Mouse (Mus musculus) hindbrain, embryonic 15.5 days (tissue): Measurements from ENCODE around the gene Antxr2. TPM values are rescaled to one million over a fixed set of nuclear protein-coding genes. Genes with fewer than 3 reads are reported as not detected.

Experiments used
- ATAC-seq: fragments of 200-750 bp; cut with Nextera tagmentation; 2 replicates; pipeline ENCODE4 v1.8.0; 2017; ENCODE audit warnings: low read depth, moderate number of reproducible peaks, moderate TSS enrichment; ENCODE audit not compliant: low FRiP score
- H3K27ac ChIP-seq: fragments of 300-500 bp; sonication (generic); replicated peaks from 2 replicates; pipeline ENCODE4 v1.5.1; 2015; ENCODE audit warnings: mild to moderate bottlenecking, inconsistent platforms
- H3K27me3 ChIP-seq: fragments of 300-500 bp; sonication (generic); 2 replicates; pipeline ENCODE4 v1.6.1; 2015; ENCODE audit warnings: control low read depth, inconsistent platforms
- H3K36me3 ChIP-seq: fragments of 300-500 bp; sonication (generic); 2 replicates; pipeline ENCODE4 v1.6.1; 2015; ENCODE audit warnings: control low read depth, inconsistent platforms
- H3K4me1 ChIP-seq: fragments of 300-500 bp; sonication (generic); replicated peaks from 2 replicates; pipeline ENCODE4 v1.6.1; 2015; ENCODE audit warnings: control low read depth, inconsistent platforms
- H3K4me2 ChIP-seq: fragments of 300-500 bp; sonication (generic); 2 replicates; pipeline ENCODE4 v1.6.1; 2015; ENCODE audit warnings: moderate library complexity, mild to moderate bottlenecking, inconsistent platforms
- H3K4me3 ChIP-seq: fragments of 300-500 bp; sonication (generic); 2 replicates; pipeline ENCODE4 v1.5.1; 2015; ENCODE audit warnings: mild to moderate bottlenecking, inconsistent platforms
- H3K9ac ChIP-seq: fragments of 300-500 bp; sonication (generic); 2 replicates; pipeline ENCODE4 v1.6.1; 2015; ENCODE audit warnings: inconsistent platforms
- H3K9me3 ChIP-seq: fragments of 300-500 bp; sonication (generic); 2 replicates; pipeline ENCODE4 v1.6.1; 2016; ENCODE audit warnings: control low read depth, inconsistent platforms
- WGBS: fragments of 180-500 bp; shearing (Covaris S2); methylation state at CpG from one replicate; pipeline ENCODE4 v1.1.7; 2015; 5-methylcytosine and 5-hydroxymethylcytosine counted together
- polyA plus RNA-seq: library from polyadenylated mRNA; unstranded; fragments of >200 nt; fragmentation: Nextera tagmentation; extraction: Ambion mirVana; gene quantifications from 2 replicates; pipeline ENCODE4 v1.2.1, GENCODE M21; 2015

The Antxr2 gene
- polyA plus RNA-seq, 1 experiment from 2014 or later: 3.5 TPM

DNA sequence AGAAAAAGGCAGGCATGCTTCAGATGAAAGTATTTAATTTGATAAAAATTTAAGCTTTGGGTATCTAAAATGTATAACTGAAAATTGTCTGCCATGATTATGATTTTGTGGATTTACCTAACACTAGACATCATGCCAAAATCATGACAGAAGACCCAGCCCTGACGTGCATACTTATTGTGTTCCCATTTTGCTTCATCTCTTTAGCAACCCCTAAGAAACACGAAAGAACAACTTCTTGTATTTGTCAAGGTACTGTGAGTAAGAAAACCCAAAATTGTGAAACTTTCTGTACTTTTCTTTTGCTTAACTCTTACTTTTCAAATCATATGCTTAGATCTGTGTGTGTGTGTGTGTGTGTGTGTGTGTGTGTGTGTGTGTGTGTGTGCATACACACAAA is 6.3 kb downstream of the Antxr2 start:
- Histone ChIP-seq H3K9ac (no peak overlapping the region), H3K27ac (no peak overlapping the region), H3K36me3 (no peaks in the 10 kb centered on the region), H3K4me2 (no peak overlapping the region), H3K27me3 (no peaks in the 10 kb centered on the region), H3K9me3 (no peaks in the 10 kb centered on the region), H3K4me3 (no peak overlapping the region), H3K4me1 (no peaks in the 10 kb centered on the region)
- WGBS: 93% methylated on average over 2 of the region's 2 CpGs
- no peak for ATAC-seq

DNA sequence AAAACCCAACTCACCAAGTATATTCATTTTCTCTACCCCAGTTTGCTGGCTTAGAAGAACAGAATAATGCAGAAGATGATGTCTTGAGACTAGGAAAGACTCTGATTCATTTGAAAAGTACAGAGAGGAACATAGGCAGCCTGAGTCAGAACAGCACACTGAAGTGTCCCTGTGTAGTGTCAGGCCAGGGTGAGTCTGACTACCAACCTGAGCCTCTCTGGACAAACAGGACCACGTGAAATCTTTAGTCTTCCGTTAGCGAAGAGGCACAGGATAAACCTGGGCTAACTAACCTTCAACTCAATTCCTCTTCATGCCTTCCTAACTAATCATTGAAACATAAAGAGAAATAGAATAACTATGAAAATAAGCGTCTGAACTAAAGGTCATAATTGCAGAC is 9.3 kb downstream of the Antxr2 start:
- H3K4me1 ChIP-seq: 0 out of 2 replicates have a peak, but pooled peaks cover 3% of the 10 kb centered on the region
- no peaks in the 10 kb centered on the region for H3K9me3 ChIP-seq
- no peak overlapping the region for H3K4me2 ChIP-seq
- H3K36me3 ChIP-seq: no peaks in the 10 kb centered on the region
- no peak overlapping the region for H3K9ac ChIP-seq
- H3K27me3 ChIP-seq: no peaks in the 10 kb centered on the region
- ATAC-seq: no peak
- WGBS: 95% methylated on average over 4 of the region's 4 CpGs
- H3K4me3 ChIP-seq: no peak overlapping the region
- no peak overlapping the region for H3K27ac ChIP-seq

DNA sequence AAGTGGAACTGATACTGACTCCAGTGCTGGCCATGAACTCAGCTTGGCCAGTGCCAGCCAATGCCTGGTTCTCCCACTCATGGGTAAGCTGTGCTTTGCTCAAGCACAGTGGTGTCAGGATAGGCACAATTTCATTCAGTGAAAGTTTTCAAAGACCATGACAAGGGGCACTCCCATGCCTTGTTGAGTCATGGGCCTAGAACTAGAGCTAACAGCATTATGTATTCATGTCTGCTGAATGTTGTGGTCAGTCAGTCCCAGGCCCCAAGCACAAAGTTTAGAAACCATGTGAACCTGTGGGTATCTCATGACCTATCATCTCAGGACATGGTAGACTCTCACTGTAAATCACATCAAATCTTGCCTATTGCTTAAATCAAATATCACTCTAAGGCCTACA is 10.2 kb downstream of the Antxr2 start:
- H3K27ac ChIP-seq: no peak overlapping the region
- H3K9me3 ChIP-seq: no peaks in the 10 kb centered on the region
- no peak overlapping the region for H3K4me2 ChIP-seq
- no peak overlapping the region for H3K4me3 ChIP-seq
- no peaks in the 10 kb centered on the region for H3K36me3 ChIP-seq
- H3K27me3 ChIP-seq: no peaks in the 10 kb centered on the region
- no peak overlapping the region for H3K9ac ChIP-seq
- no peak for ATAC-seq
- 0 out of 2 replicates have a peak, but pooled peaks cover 3% of the 10 kb centered on the region for H3K4me1 ChIP-seq

DNA sequence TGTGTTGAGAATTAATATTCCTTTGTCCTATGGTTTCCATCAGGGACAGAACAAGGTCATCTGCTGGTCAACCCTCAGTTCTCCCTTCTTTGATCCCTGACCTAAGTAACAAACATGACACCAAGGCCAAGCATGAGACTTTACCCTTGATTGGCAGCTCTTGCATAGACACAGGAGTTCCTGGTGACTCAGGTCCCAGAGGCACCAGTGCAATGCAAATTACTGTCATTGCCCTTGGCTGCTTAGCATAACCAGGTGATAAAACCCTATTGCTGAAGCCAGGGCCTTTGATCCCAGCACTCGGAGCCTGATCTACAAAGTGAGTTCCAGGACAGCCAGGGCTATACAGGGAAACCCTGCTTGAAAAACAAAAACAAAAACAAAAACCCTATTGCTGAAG is 11.4 kb downstream of the Antxr2 start:
- WGBS: 74% methylated on average over 1 of the region's 1 CpGs
- Histone ChIP-seq H3K9ac (no peak overlapping the region), H3K36me3 (no peaks in the 10 kb centered on the region), H3K27ac (no peak overlapping the region), H3K4me1 (0 out of 2 replicates have a peak, but pooled peaks cover 3% of the 10 kb centered on the region), H3K4me3 (no peak overlapping the region), H3K27me3 (no peaks in the 10 kb centered on the region), H3K9me3 (no peaks in the 10 kb centered on the region), H3K4me2 (no peak overlapping the region)
- no peak for ATAC-seq

DNA sequence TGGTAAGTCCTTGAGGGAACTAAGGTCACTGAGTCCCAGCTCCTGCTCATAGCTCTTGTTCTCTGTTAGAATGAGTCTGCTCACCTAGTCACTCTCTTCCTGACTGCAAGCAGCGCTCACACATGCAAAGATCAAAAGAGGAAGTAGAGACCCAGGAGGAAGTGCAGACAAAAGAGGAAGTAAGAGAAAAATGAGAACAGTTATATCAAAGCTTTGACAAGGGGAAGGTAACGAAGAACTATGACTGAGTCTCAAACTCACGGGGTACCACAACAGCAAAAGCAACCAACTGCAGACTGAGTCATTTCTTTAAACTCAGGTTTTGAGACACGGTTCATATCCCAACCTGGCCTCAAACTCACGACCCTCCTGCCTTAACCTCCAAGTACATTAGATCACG is 12.7 kb downstream of the Antxr2 start:
- Histone ChIP-seq H3K4me2 (no peak overlapping the region), H3K9me3 (no peaks in the 10 kb centered on the region), H3K4me3 (no peak overlapping the region), H3K36me3 (no peaks in the 10 kb centered on the region), H3K27ac (no peak overlapping the region), H3K9ac (no peak overlapping the region), H3K4me1 (0 out of 2 replicates have a peak, but pooled peaks cover 3% of the 10 kb centered on the region), H3K27me3 (no peaks in the 10 kb centered on the region)
- no peak for ATAC-seq
- WGBS: 91% methylated on average over 6 of the region's 6 CpGs

DNA sequence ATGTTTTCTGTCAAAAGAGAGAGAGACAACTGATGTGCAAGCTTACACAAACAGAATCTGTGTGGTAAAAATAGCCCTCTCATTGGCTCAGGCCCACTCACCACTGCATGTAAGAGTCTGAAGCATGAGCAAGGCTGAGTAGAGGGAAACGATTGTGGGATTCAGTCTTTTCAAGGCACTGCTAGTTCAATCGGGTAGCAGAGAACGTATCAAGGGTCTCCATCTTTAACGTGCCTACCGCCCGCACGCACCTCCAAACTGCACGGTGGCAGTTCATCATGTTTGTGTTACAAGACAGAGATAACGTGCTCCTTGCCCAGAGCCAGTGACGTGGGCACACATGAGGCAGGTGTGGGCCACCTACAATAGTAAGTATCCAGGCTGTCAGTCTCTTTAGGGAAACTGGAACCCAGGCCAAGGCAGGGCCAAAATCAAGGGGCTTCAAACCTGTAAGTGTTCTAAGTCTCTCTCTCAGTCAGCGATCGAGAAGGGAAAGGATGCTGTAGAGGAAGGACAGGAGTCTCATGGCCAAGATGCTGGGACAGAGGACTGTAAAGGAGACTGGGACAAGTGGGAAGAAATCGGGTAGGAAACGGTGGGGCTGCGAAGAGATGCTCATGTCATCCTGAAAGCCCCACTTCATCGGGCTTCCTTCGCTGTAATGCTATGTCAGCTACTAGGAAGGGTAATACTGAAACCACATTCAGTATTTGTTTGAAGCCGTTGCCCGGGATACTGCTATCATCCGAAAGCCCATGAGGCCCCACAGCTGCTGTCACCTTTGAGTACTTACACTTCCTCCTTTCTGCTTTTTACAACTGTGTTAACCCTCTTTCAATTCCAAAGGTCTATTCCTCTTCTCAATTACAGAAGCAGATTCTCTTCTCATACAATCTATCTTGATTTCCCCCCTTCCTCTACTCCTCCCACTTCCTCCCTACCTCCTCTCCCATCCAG is 14.3 kb downstream of the Antxr2 start:
- no peak for ATAC-seq
- 80% methylated on average over 20 of the region's 20 CpGs for WGBS
- no peak overlapping the region for H3K4me2 ChIP-seq

DNA sequence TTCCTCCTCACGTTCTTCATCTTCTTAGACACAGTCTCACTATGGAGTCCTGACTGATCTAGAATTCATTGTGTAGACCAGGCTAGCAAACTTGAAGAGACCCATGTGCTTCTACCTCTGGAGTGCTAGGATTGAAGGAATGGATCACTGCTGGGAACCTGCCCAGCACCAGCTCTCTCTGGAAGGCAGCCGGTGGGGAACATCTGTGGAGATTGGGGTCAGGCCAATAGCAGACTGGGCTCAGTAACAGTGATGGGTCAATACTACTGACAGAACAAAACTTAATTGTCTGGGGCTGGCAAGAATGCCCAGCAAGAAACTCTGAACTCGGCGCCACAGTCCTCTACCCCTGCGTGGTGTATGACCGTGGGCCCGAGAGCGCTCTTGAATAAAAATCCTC is 25.1 kb downstream of the Antxr2 start:
- no peak overlapping the region for H3K4me3 ChIP-seq
- WGBS: 95% methylated on average over 8 of the region's 8 CpGs
- H3K36me3 ChIP-seq: no peaks in the 10 kb centered on the region
- H3K27ac ChIP-seq: no peak overlapping the region
- no peaks in the 10 kb centered on the region for H3K4me1 ChIP-seq
- H3K4me2 ChIP-seq: no peak overlapping the region
- no peaks in the 10 kb centered on the region for H3K27me3 ChIP-seq
- no peak overlapping the region for H3K9ac ChIP-seq
- no peaks in the 10 kb centered on the region for H3K9me3 ChIP-seq
- ATAC-seq: no peak

More for the DNA sequence above, 14.3 kb downstream of the Antxr2 start:
- Histone ChIP-seq H3K4me1 (0 out of 2 replicates have a peak, but pooled peaks cover 3% of the 10 kb centered on the region), H3K9ac (no peak overlapping the region), H3K36me3 (no peaks in the 10 kb centered on the region), H3K27me3 (no peaks in the 10 kb centered on the region), H3K4me3 (no peak overlapping the region), H3K27ac (no peak overlapping the region), H3K9me3 (no peaks in the 10 kb centered on the region)

DNA sequence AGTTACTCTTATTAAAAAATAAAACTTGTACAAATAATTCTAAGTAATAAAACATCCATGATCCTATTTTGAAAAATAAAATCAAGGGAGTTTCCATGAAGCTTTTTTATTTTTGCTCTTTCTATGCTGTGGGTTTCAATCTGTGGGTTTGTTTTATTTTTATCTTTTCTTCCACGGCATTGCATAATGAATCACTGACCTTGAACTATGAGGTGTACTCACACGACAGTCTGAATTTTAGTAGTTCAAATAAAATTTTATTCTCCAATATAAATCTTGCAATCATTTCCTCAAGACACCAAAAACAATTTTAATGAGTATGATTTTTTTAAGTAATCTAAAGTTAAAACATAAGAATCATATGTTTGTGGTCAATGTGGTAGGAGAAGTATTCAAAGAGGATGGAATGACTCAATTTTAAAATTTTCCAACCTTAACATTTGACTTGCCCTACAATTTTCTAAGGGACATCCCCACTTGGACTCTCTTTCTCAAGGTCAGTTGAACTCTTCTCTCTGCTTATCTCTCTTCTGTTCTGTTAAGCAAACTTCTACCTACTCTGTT is 31.5 kb downstream of the Antxr2 start:
- WGBS: 87% methylated on average over 2 of the region's 2 CpGs
- Histone ChIP-seq H3K4me3 (no peak overlapping the region), H3K9ac (no peak overlapping the region), H3K4me2 (no peak overlapping the region), H3K4me1 (no peaks in the 10 kb centered on the region), H3K27me3 (no peaks in the 10 kb centered on the region), H3K27ac (no peak overlapping the region), H3K36me3 (no peaks in the 10 kb centered on the region), H3K9me3 (no peaks in the 10 kb centered on the region)
- ATAC-seq: no peak

DNA sequence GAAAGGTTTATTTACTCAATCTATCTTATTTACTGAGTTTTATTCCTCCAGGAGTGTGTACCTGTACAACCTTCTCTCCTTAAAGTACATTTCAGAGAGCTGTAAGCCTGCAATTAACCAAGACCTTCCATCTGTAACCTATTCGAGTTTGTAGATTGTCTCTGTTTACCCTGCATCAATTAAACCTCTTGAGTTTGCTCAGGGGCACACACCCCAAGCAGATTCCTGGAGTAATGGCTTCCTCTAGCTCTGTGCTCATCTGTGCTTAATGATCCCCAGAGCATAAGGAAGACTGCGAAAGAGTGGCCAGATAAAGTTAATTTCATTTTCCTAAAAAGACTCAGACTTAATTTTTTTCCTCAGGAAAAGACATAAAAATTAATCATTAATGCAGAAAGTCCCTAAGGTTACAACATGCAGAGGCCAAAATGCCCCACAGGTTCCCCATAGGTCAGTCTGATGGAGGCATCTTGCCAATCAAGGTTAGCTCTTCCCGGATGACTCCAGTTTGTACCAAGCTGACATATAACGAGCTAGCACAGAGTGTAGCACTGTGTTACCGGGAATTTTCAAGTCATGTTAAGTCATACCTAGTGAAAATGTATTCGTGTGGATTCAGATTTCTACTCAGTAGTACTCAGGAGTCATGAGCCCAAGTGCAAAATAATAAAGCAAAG is 34.2 kb downstream of the Antxr2 start:
- ATAC-seq: no peak
- Histone ChIP-seq H3K9ac (no peak overlapping the region), H3K4me2 (no peak overlapping the region), H3K27ac (no peak overlapping the region), H3K9me3 (no peaks in the 10 kb centered on the region), H3K36me3 (no peaks in the 10 kb centered on the region), H3K27me3 (no peaks in the 10 kb centered on the region), H3K4me3 (no peak overlapping the region), H3K4me1 (no peaks in the 10 kb centered on the region)
- 74% methylated on average over 6 of the region's 6 CpGs for WGBS

DNA sequence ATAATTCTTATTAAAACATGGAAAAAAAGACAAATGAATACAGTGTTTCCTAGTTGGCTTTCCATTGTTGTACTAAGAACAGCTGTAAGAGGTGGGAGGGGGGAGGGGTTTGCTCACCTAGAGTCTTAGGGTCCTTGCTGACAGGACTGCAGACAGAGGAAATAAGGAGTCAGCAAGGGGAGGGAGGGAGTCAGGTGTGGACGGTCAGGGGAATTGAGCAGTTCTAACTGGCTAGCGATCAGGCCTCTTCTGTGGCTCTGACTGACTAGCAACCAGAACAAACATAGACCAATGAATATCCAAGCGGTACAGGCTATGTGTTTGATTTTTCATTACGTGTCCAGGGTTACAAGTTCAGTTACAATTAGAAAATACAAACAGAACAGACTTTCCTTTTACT is 35.0 kb downstream of the Antxr2 start:
- H3K4me3 ChIP-seq: no peak overlapping the region
- WGBS: 84% methylated on average over 4 of the region's 4 CpGs
- H3K4me2 ChIP-seq: no peak overlapping the region
- H3K9ac ChIP-seq: no peak overlapping the region
- H3K4me1 ChIP-seq: no peaks in the 10 kb centered on the region
- ATAC-seq: no peak
- H3K27ac ChIP-seq: no peak overlapping the region
- H3K9me3 ChIP-seq: no peaks in the 10 kb centered on the region
- H3K27me3 ChIP-seq: no peaks in the 10 kb centered on the region
- no peaks in the 10 kb centered on the region for H3K36me3 ChIP-seq

DNA sequence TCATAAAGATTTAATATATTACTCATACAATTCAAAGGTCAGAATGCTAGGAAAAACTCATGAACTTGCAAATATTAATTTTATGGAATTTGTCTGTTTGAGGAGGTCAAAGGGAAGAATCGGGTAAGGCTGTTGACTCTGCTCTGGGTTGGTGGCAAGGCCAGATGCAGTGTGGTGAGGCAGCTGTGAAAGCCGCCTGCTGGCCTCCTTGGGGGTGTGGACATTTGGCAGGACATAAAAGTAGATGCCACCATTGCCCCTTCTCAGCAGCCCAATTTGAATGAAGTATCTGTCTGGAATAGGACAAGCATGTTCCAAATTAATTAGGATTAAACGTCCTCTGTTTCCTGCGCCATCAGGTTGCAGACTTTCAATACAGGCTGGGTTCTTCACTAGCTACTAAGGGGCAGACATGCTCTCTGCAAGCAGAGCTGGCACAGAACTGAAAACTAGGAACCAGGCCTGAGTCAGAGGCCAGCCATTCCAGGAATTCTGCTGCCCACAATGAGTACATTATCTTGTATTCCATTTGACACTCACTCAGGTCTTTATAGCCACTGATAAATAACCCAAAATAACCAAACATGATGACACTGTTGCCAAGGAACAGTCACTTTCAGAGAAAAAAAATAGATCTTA is 44.1 kb downstream of the Antxr2 start:
- no peak for ATAC-seq
- H3K4me3 ChIP-seq: no peak overlapping the region
- H3K4me1 ChIP-seq: no peaks in the 10 kb centered on the region
- no peak overlapping the region for H3K9ac ChIP-seq
- H3K9me3 ChIP-seq: no peaks in the 10 kb centered on the region
- H3K27me3 ChIP-seq: no peaks in the 10 kb centered on the region
- WGBS: 83% methylated on average over 4 of the region's 4 CpGs
- H3K4me2 ChIP-seq: no peak overlapping the region
- no peak overlapping the region for H3K27ac ChIP-seq
- no peaks in the 10 kb centered on the region for H3K36me3 ChIP-seq

DNA sequence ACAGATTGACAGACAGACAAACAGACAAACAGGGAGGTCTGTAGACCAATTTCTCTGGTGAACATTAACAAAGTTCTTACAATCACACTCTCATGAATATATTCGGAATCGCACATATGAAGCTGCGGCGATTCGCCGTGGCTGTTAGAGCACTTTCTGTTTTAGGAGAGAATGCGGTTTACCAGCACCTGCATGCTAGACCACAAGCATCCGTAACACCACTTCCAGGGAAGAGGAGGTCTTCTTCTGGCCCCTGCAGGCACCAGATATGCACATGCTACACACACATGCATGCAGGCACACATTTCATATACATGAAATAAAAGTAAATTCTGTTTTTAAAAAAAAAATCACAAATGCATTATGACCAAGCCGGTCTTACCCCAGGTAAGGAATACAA is 47.5 kb downstream of the Antxr2 start:
- no peak overlapping the region for H3K4me3 ChIP-seq
- H3K27me3 ChIP-seq: no peaks in the 10 kb centered on the region
- ATAC-seq: no peak
- no peak overlapping the region for H3K9ac ChIP-seq
- no peak overlapping the region for H3K27ac ChIP-seq
- no peaks in the 10 kb centered on the region for H3K36me3 ChIP-seq
- WGBS: 96% methylated on average over 9 of the region's 9 CpGs
- 0 out of 2 replicates have a peak, but pooled peaks cover 6% of the 10 kb centered on the region for H3K4me1 ChIP-seq
- no peak overlapping the region for H3K4me2 ChIP-seq
- H3K9me3 ChIP-seq: no peaks in the 10 kb centered on the region
